Mouse (Mus musculus) liver, adult (tissue): ENCODE measurements around the gene Ppia.

ENCODE experiments used
- GATA4 ChIP-seq: IDR thresholded peaks from 2 replicates; pipeline ENCODE4 v1.6.1; 2014; ENCODE audit warnings: mild to moderate bottlenecking, low read length; ENCODE audit not compliant: insufficient replicate concordance

Ppia gene

GRCm38 (mm10) chr11:6418751-6419150 is 3.5 kb downstream of the Ppia start:
- TF ChIP-seq GATA4: no peak

GRCm38 (mm10) chr11:6420283-6420703 is 5.0 kb downstream of the Ppia start:
- no peak for TF ChIP-seq GATA4

- no peak for TF ChIP-seq GATA4
Observed at GRCm38 (mm10) chr11:6420722-6421350, 5.6 kb downstream of the Ppia start.

GRCm38 (mm10) chr11:6430186-6430585 is 14.9 kb downstream of the Ppia start:
- TF ChIP-seq GATA4: no peak

- TF ChIP-seq GATA4: no peak
Observed at GRCm38 (mm10) chr11:6436442-6436841, 21.2 kb downstream of the Ppia start.

- TF ChIP-seq GATA4: no peak
Observed at GRCm38 (mm10) chr11:6437667-6438066, 22.4 kb downstream of the Ppia start.

- TF ChIP-seq GATA4: no peak
Observed at GRCm38 (mm10) chr11:6440171-6440570, 24.9 kb downstream of the Ppia start.

GRCm38 (mm10) chr11:6442566-6442965 is 27.3 kb downstream of the Ppia start:
- no peak for TF ChIP-seq GATA4

GRCm38 (mm10) chr11:6443102-6443501 is 27.9 kb downstream of the Ppia start:
- no peak for TF ChIP-seq GATA4

- no peak for TF ChIP-seq GATA4
Observed at GRCm38 (mm10) chr11:6443727-6444076, 28.5 kb downstream of the Ppia start.

- TF ChIP-seq GATA4: no peak
Observed at GRCm38 (mm10) chr11:6444077-6444853, 29.0 kb downstream of the Ppia start, which contains the start of gene H2afv. TSS of gene H2afv (minus strand) at chr11:6444443.

- no peak for TF ChIP-seq GATA4
Observed at GRCm38 (mm10) chr11:6445441-6445840, 30.2 kb downstream of the Ppia start.

GRCm38 (mm10) chr11:6445951-6446350 is 30.7 kb downstream of the Ppia start:
- TF ChIP-seq GATA4: no peak

GRCm38 (mm10) chr11:6447493-6447892 is 32.2 kb downstream of the Ppia start:
- TF ChIP-seq GATA4: no peak

GRCm38 (mm10) chr11:6456083-6456482 is 40.8 kb downstream of the Ppia start:
- TF ChIP-seq GATA4: no peak

GRCm38 (mm10) chr11:6463159-6463837 is 48.1 kb downstream of the Ppia start:
- no peak for TF ChIP-seq GATA4
